Mouse (Mus musculus): ENCODE data around the gene Xpnpep1. TPM values are rescaled to one million over a fixed set of nuclear protein-coding genes. Genes with fewer than 3 reads are reported as not detected.
A peak's percentile ranks its signal among the peaks of the same experiment; 100 is the strongest.

The Xpnpep1 gene
- polyA plus RNA-seq, 1 experiment from 2014 or later, result 196 TPM

- peak; percentile 65 for ATAC-seq (ENCODE audit: insufficient read depth)
- Histone ChIP-seq H3K27me3 (ENCODE audit: insufficient read depth, low read length) (no peaks in the 10 kb centered on the region), H3K9ac (no peak overlapping the region), H3K4me1 (ENCODE audit: insufficient read depth) (peaks cover 38% of the 10 kb centered on the region), H3K27ac (ENCODE audit: low read depth) (peak overlapping the region; percentile 94), H3K36me3 (ENCODE audit: insufficient read depth) (no peaks in the 10 kb centered on the region), H3K4me3 (ENCODE audit: low read depth, low read length) (no peak overlapping the region), H3K9me3 (ENCODE audit: low read depth, low read length) (no peaks in the 10 kb centered on the region), H3K4me2 (no peak overlapping the region; the same call in 1 of the 2 replicates)
- peak; percentile 95 for DNase-seq
- 46% methylated on average over 13 of the region's 13 CpGs for WGBS
- TF ChIP-seq CTCF (IDR thresholded peaks at IDR 0.05; ENCODE audit: low read depth), result no peak
Measured at GRCm38 (mm10) chr19:53074899-53075722, 35.1 kb upstream of the Xpnpep1 start.

GRCm38 (mm10) chr19:53073521-53073920, 33.5 kb upstream of the Xpnpep1 start:
- Histone ChIP-seq H3K27me3 (ENCODE audit: insufficient read depth, low read length) (no peaks in the 10 kb centered on the region), H3K9ac (no peak overlapping the region), H3K4me2 (no peak overlapping the region), H3K27ac (ENCODE audit: low read depth) (no peak overlapping the region), H3K36me3 (ENCODE audit: insufficient read depth) (no peaks in the 10 kb centered on the region), H3K9me3 (ENCODE audit: low read depth, low read length) (no peaks in the 10 kb centered on the region), H3K4me3 (ENCODE audit: low read depth, low read length) (no peak overlapping the region), H3K4me1 (ENCODE audit: insufficient read depth) (peaks cover 33% of the 10 kb centered on the region)
- WGBS, result 95% methylated on average over 4 of the region's 4 CpGs
- DNase-seq, result no peak
- no peak for ATAC-seq (ENCODE audit: insufficient read depth)
- TF ChIP-seq CTCF (IDR thresholded peaks at IDR 0.05; ENCODE audit: low read depth), result peak; percentile 34

- no peak overlapping the region for H3K4me3 ChIP-seq (ENCODE audit: low read depth, low read length)
- H3K9me3 ChIP-seq (ENCODE audit: low read depth, low read length), result no peaks in the 10 kb centered on the region
- H3K9ac ChIP-seq, result no peak overlapping the region
- 68% methylated on average over 5 of the region's 5 CpGs for WGBS
- H3K36me3 ChIP-seq (ENCODE audit: insufficient read depth), result no peaks in the 10 kb centered on the region
- DNase-seq (peak; percentile 42), ATAC-seq (ENCODE audit: insufficient read depth) (no peak)
- H3K4me1 ChIP-seq (ENCODE audit: insufficient read depth), result peaks cover 30% of the 10 kb centered on the region
- H3K27ac ChIP-seq (ENCODE audit: low read depth), result no peak overlapping the region
- H3K4me2 ChIP-seq, result no peak overlapping the region
- H3K27me3 ChIP-seq (ENCODE audit: insufficient read depth, low read length), result no peaks in the 10 kb centered on the region
- TF ChIP-seq CTCF (IDR thresholded peaks at IDR 0.05; ENCODE audit: low read depth), result no peak
Measured at GRCm38 (mm10) chr19:53072406-53072805, 32.4 kb upstream of the Xpnpep1 start.

GRCm38 (mm10) chr19:53071651-53072050, 31.6 kb upstream of the Xpnpep1 start:
- ATAC-seq (ENCODE audit: insufficient read depth), result no peak
- no peak overlapping the region for H3K4me3 ChIP-seq (ENCODE audit: low read depth, low read length)
- no peaks in the 10 kb centered on the region for H3K36me3 ChIP-seq (ENCODE audit: insufficient read depth)
- WGBS, result 29% methylated on average over 5 of the region's 5 CpGs
- H3K9ac ChIP-seq, result no peak overlapping the region
- no peak for DNase-seq
- peak overlapping the region; percentile 5; the same call in 1 of the 2 replicates for H3K27ac ChIP-seq (ENCODE audit: low read depth)
- no peak for TF ChIP-seq CTCF (IDR thresholded peaks at IDR 0.05; ENCODE audit: low read depth)
- H3K4me1 ChIP-seq (ENCODE audit: insufficient read depth), result peaks cover 36% of the 10 kb centered on the region
- no peak overlapping the region for H3K4me2 ChIP-seq
- H3K27me3 ChIP-seq (ENCODE audit: insufficient read depth, low read length), result no peaks in the 10 kb centered on the region
- H3K9me3 ChIP-seq (ENCODE audit: low read depth, low read length), result no peaks in the 10 kb centered on the region

- no peak overlapping the region; the same call in 1 of the 2 replicates for H3K4me2 ChIP-seq
- H3K9ac ChIP-seq, result no peak overlapping the region
- H3K27me3 ChIP-seq (ENCODE audit: insufficient read depth, low read length), result no peaks in the 10 kb centered on the region
- peak; percentile 53 for DNase-seq
- H3K4me1 ChIP-seq (ENCODE audit: insufficient read depth), result peaks cover 34% of the 10 kb centered on the region
- H3K27ac ChIP-seq (ENCODE audit: low read depth), result peak overlapping the region; percentile 38; the same call in 1 of the 2 replicates
- no peaks in the 10 kb centered on the region for H3K36me3 ChIP-seq (ENCODE audit: insufficient read depth)
- H3K4me3 ChIP-seq (ENCODE audit: low read depth, low read length), result no peak overlapping the region
- 21% methylated on average over 4 of the region's 4 CpGs for WGBS
- no peak for TF ChIP-seq CTCF (IDR thresholded peaks at IDR 0.05; ENCODE audit: low read depth)
- H3K9me3 ChIP-seq (ENCODE audit: low read depth, low read length), result no peaks in the 10 kb centered on the region
- ATAC-seq (ENCODE audit: insufficient read depth), result no peak
Measured at GRCm38 (mm10) chr19:53070870-53071269, 30.9 kb upstream of the Xpnpep1 start.

GRCm38 (mm10) chr19:53069451-53069850, 29.4 kb upstream of the Xpnpep1 start:
- H3K9ac ChIP-seq, result no peak overlapping the region
- no peaks in the 10 kb centered on the region for H3K36me3 ChIP-seq (ENCODE audit: insufficient read depth)
- H3K4me3 ChIP-seq (ENCODE audit: low read depth, low read length), result no peak overlapping the region
- H3K27me3 ChIP-seq (ENCODE audit: insufficient read depth, low read length), result no peaks in the 10 kb centered on the region
- H3K27ac ChIP-seq (ENCODE audit: low read depth), result no peak overlapping the region
- DNase-seq (no peak), ATAC-seq (ENCODE audit: insufficient read depth) (no peak)
- no peak for TF ChIP-seq CTCF (IDR thresholded peaks at IDR 0.05; ENCODE audit: low read depth)
- WGBS, result 57% methylated on average over 3 of the region's 3 CpGs
- no peak overlapping the region for H3K4me2 ChIP-seq
- H3K4me1 ChIP-seq (ENCODE audit: insufficient read depth), result peaks cover 24% of the 10 kb centered on the region
- H3K9me3 ChIP-seq (ENCODE audit: low read depth, low read length), result no peaks in the 10 kb centered on the region

- peak; percentile 51; the same call in 1 of the 2 replicates for ATAC-seq (ENCODE audit: insufficient read depth)
- Histone ChIP-seq H3K4me2 (peak overlapping the region; percentile 38), H3K27ac (ENCODE audit: low read depth) (peak overlapping the region; percentile 51; the same call in 1 of the 2 replicates), H3K27me3 (ENCODE audit: insufficient read depth, low read length) (no peaks in the 10 kb centered on the region), H3K9me3 (ENCODE audit: low read depth, low read length) (no peaks in the 10 kb centered on the region), H3K4me1 (ENCODE audit: insufficient read depth) (peaks cover 27% of the 10 kb centered on the region), H3K4me3 (ENCODE audit: low read depth, low read length) (no peak overlapping the region), H3K36me3 (ENCODE audit: insufficient read depth) (no peaks in the 10 kb centered on the region), H3K9ac (no peak overlapping the region; the same call in 1 of the 2 replicates)
- DNase-seq, result peak; percentile 84
- 26% methylated on average over 10 of the region's 10 CpGs for WGBS
- no peak for TF ChIP-seq CTCF (IDR thresholded peaks at IDR 0.05; ENCODE audit: low read depth)
Measured at GRCm38 (mm10) chr19:53066934-53067333, 26.9 kb upstream of the Xpnpep1 start.

Data from lung, embryonic 14.5 days (tissue).